Mouse (Mus musculus) lung, postnatal 10 days (tissue): ENCODE results near the gene Abtb2.

Experiments used
- DNase-seq: peaks from one replicate; pipeline ENCODE4 v3.0.0; 2021

Abtb2 gene

DNA sequence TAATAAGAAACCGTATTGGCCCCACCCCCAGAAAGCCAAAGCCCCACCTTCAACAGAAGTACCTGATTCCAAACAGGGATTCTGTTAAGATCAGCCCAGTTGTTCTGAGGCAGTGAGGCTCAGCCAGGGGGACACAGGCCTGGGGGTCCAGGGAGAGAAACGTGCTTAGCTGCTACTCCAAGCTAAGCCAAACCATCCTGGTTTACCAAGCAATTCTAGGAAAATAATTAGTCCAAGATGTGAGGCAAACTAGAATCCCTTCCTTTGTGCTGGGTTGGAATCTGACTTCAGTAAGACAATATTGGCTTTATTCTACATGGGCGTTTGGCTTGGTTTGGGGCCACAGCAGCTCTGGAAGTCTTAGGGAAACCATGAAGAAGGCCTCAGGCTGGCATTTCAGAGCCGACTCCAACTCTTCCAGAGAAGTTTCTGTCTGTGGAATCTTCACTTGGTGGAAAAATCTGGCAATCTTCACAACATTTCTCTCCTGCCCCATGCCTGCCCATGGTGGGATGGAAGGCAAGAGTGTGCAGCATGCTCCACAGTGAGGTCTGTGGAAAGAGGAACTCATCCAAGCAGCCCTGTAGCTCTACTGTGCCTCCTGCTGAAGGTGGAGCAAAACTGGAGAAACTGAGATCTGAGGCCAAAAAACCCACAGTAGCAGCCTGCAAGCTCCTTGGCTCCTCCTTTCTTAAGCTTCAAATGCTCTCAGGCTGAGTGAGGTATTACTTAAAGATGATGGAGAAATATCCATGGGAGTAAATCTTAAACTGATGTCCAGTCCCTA lies 128.9 kb downstream of the Abtb2 start:
- no peak for DNase-seq

DNA sequence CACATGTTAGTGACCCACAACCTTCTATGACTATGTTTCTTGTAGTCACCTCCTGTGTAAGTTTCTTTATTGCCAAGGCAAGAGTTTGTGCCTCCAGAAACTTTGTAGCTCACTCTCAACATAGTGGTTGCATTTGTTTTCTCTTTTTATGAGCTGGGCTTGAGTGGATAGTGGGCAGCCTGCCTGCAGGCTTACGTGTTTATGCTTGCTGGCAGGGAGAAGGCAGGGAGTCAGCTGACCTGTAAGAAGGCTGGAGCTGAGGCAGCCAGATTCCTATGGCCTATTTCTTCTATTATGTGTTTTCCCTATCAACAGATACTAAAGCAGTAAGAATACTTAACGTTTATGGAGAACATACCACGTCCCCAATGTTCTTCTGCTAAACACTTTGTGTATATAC lies 130.1 kb downstream of the Abtb2 start:
- DNase-seq: peak; percentile 77

DNA sequence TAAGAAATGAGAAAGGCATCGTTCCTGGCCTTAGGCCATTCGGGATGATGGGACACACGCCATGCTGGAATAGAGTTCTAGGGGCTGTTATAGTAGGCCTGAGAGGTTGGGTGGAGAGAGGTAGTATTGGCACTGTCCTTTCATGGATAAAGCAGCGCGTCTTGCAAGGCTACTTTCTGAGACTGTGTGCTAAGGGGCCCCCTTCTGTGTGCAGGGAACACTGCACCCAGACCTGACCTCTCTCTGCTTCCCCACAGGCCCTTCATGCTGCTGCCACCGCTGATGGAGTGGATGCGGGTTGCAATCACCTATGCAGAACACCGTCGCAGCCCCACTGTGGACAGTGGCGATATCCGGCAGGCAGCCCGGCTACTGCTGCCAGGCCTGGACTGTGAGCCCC lies 134.4 kb downstream of the Abtb2 start:
- DNase-seq: no peak

DNA sequence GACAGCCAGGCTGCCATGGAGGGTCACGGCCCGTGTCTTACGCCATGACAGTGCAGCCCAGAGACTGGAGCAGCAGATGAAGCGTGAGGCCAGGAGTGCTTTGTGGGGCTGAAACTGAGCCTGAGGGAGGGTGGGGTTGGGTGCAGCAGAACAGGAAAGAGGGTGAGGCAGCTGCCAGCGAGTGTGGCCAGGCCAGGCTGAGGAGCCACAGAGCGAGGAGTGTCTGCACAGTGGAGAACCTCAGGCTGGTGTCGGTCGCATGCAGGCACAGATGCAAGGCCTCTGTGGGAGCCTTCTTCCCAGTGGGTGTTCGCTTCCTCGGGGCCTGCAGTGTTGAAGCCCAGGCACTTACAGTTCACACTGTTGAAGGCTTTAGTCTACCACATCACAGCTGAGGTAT lies 137.2 kb downstream of the Abtb2 start:
- no peak for DNase-seq

DNA sequence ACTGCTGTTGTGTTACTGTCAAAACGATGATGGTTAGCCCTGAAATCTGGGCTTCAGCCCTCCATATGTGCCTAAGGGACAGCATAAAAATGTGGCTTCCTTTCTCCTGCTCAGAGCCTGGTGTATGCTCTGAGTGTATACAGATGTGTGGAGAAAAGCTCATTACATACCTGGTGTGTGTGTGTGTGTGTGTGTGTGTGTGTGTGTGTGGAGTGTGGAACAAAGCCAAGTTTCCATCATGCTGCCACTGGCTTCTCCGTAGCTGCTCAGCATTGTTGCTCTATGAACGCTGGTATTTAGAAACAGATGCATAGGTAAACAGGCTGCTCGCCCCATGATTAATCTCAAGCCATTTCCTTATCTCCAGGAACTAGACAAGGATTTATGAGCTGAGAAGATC lies 137.8 kb downstream of the Abtb2 start:
- DNase-seq: no peak

DNA sequence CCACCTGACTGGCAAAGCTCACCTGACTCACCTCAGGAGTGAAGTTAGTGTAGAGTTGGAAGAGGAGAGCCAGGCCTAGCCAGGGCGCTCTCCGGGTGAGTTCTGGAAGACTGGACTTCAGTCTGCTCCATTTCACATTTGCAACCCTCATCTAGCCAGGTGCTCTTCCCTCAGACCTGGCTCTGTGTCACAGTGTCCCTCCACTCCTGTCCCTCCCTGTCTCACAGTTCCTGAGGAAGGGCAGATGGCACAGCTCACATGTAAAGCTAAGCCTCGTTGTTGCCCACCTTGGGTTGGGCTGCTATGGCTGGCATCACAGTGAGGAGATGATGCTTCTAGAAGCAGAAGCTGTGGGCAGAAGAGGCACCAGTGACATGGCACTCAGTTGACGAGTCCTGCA lies 139.7 kb downstream of the Abtb2 start:
- DNase-seq: no peak

DNA sequence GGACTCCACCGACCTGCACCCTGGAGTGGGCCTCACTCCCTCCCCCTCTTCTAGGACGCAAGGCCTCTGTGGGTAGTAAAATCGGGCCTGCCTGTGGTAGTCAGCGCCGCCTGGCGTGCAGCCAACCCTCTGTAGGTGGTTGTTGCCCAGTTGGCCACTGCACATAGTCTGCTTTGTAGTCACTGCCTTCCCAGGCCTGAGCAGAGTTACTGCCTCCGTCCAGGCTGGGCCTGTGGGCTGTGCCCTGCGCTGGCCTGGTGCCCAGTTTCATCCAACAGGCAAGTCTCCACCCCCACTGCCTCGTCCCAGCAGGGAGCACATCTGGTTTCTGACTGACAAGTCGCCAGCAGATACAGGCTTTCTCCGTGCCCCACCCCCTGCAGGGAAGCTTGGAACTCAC lies 140.1 kb downstream of the Abtb2 start:
- peak; percentile 70 for DNase-seq

DNA sequence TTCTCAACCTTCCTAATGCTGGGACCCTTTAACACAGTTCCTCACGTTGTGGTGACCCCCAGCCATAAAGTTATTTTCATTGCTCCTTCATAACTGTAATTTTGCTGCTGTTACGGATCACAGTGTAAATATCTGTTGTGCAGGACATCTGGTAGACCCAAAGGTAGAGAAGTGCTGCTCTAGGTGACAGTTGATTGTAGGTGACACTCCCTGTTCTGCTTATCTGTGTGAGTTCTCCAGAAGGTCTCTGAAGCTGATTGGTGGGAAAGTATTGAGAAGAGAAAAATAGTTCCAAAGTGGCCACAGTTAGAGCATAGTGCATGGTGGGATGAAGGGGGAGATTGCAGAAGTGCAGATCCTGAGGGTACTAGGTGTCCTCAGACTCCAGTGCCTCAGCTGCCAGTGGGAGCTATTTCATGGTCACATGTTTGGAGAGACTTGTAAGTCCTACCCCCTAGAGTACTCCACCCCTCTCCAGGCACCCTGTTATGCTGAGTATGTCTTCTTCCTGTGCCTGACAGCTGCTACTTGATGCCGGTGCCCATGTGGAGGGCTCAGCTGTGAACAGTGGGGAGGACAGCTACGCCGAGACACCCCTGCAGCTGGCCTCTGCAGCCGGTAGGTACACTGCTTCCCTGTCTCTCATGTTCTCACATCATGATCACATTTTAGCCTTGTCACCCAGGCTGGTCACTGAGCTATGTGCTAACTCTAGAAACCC lies 141.1 kb downstream of the Abtb2 start:
- peak; percentile 19 for DNase-seq

DNA sequence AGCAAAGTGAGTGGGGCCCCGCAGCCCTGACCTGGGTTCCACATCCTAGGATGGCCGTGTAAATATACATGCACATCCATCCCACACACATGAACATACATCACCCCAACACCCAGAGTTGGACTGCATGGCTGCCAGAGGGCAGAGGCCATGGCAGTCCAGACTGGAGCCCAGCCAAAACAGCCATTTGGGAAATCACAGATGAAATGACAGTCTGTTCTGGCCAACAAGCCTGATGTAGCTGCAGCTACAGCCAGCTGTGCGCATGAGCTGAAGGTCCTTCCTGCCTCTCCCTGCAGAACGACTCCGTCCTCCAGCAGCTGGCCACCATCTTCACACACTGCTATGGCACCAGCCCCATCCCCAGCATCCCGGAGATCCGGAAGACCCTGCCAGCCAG lies 144.7 kb downstream of the Abtb2 start:
- peak; percentile 83 for DNase-seq

DNA sequence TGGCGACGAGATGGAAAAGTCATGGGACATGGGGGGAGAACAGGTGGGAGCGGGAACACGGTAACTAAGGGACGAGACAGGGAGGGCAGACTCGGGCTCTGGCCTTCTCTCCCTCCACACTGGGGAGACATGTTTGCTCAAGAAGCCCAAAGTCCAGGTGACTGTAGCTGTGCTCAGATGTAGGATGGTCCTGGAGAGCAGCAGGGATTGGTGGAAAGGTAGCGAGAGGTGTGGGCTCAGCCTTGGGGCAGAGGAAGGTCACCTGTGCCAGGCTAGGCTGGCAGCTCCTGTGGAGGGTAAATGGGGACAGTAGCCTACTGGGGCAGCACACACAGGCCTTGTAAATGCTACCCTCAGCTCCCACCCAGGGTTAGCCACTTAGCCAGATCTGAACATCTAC lies 147.7 kb downstream of the Abtb2 start:
- no peak for DNase-seq

DNA sequence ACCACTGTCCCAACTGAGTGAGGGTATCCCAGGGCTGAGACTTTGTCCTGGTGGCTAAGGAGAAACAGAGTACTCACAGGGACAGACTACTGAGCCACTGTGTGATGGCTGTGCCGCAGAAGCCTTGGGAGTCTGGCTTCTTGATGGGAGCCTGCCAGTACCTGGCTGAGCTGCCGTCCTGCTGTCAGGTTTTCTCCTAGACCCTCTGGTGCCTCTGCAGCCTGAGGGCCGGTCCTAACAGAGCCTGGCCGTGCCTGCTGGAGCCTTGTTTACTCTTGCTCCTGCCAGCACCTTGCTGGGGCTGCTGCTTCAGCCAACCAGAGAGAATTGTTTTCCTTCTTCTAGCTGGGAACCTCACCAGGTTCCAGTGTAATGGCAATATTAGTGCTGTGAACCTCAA lies 148.3 kb downstream of the Abtb2 start:
- no peak for DNase-seq

DNA sequence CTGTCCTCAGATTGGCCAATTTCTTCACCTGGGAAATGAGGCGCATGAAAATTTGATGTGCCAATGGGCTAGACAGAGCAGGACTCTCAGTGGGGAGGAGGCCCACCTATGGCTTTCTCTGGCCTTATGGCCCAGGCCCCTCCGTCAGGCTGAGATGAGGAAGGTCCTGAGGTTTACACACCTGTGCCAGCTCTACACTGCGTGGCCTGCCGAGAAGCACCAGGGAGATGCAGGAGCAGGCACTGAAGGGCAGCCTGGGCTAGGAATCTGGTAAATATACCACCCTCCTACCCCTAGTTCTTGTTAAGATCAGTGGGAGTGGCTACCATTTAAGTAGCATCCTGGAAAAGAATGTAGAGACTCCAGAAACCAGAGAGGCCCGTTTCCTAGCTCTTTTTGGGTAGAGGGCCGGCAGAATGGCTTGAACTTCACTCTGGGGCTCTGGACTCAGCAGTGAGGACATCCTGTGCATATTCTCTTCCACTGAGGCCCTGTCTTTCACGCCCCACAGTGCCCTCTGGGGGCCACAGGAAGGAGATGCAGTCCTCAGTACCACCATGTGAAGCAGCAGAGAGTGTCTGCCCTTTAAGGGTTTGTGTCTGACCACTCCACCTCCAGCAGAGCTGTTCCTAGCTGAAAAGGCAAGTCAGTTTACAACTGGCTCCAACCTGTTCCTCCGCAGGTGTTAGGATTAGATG lies 152.6 kb downstream of the Abtb2 start:
- peak; percentile 83 for DNase-seq

DNA sequence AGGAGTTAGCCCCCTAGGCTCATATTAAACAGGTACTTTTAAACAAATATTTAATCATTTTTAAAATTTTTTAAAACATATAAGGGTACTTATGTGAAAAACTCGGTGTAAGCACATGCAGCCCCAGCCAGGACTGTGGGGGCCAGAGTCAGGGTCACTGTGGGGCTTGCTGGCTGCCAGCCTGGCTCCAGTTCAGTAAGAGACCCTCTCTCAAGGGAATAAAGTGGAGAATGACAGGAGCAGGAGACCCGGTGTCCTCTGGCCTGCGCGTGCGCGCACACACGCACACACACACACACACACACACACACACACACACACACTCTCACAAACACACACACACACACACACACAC lies 153.2 kb downstream of the Abtb2 start:
- no peak for DNase-seq

DNA sequence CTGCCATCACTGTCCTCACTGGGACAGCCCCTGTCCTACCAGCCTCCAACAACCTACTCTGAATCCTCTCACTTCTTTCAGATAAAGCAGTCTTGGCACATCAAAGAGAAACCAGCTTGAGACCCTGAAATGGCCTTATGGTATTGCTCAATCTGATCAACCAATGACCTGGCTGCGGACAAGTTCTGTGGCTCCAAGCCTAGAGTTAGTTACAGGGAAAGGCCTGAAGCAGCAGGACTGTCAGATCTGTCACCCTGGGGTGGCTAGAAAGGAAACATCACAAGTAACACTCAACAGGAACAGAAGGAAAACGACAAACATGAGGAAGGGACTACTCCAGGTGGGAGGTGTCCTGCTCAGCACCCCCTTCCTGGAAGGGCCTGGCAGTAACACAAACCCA lies 158.4 kb downstream of the Abtb2 start:
- peak; percentile 23 for DNase-seq

DNA sequence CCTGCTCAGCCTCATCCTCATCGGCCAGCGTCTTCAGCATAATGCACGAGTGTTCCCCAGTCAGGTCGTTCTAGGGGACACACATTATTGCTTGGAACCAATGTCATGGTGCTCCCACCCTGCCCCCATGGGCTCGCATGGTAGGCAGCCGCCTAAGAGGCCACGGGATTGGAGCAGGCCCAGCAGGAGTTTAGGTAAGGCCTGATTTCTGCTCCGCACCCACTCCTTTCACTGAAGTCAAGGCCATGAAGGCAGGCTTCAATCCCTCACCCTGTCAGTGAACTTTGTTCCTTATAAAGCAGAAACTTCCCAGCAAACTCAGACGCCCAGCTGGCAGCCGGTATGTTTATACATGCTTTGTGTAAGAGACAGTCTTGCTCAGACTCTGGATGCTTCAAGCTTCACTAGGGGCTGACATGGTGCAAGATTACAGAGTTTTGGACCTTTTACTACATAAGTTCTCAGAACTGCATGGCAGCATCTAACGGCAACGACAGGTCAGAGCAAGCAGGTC lies 162.0 kb downstream of the Abtb2 start:
- DNase-seq: peak; percentile 55

DNA sequence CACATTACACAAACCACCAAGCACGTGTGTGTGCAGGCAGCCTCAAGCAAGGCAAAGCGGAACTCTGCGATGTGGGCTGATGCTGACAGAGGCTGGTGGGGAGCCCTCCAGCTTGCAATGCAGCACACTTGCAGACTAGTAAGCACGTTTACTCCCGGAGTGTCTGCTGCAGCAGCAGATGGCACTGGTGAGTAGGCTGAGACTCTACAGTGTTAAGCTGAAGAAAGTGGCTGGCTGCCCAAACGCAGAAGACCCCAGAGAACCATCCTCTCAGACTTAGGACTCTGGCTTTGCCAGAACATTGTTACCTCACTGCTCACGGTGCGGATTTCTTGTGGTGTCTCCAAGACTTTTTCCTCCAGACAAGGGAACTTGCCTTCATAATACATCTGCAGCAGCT lies 164.9 kb downstream of the Abtb2 start:
- no peak for DNase-seq

DNA sequence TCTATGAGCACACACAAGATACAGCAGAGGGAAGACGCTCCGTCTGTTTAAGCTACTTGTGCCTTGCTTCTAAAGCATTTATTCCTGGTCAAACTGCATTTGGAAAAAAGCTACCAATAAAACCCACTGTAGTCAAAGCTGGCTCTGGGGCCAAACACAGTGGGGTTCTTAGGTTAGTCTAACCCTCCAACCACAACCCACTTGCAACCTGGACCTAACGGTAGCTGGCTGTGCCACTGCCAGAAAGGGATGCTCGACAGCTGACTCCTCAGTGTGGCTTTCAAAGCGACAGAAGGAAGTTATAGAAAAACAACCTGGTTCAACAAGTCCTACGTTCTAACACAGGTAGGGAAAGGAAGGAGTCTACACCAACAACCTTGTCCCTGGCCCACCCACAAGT lies 165.3 kb downstream of the Abtb2 start:
- DNase-seq: no peak

DNA sequence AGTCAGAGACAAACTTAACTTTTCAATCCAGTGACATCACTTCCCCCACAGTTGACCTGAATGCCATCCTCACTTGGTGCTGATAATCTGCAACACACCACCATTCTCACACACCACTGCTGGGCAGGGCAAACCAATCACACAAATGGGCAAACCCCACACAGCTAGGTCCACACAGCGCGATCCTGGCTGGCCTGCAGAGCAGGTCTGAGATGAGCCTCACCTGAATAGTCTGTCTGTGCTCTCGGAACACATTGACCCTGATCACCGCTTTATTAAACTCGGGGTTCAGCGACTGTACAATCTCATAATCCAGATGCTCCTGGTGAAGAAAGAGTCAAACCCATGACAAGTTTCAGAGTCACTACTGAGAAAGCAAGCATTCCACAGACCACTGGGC lies 176.7 kb downstream of the Abtb2 start:
- DNase-seq: no peak

DNA sequence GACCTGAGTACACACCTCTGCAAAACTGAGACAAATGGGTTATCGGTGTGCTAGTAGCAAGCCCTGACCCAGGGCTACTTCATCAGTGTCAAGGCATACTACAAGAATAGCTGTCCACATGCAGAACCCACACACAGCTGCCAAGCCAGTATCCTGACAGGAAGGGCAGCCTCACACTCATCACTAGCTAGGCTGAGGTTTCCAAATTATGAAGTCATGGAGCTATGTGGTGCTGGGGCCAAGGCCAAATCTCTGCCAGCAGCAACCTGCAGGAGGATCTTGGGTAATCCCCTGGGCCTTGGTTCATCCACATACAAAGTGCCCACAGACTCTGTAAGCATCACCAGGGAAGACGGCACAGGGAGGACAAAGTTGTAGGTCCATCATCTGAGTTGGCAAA lies 177.4 kb downstream of the Abtb2 start:
- peak; percentile 5 for DNase-seq

DNA sequence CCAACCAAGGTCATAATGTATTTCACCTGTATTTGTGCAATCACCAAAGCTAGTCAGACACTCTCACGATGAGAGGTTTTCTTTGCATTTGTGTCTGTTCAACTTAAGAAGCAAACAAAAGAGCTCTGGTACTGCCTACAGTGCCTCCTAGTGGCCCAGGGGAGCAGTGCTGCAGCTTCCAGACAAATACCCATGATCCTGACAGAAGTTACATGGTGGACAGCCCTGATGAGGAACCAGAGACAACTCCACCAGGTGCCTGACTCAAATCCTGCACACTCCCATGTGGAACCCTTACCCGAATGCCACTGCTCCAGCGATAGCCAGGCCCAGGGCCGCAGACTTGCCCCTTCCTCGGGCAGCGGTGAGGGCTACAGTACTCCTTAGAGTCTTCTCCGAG lies 177.9 kb downstream of the Abtb2 start:
- DNase-seq: peak; percentile 76

DNA sequence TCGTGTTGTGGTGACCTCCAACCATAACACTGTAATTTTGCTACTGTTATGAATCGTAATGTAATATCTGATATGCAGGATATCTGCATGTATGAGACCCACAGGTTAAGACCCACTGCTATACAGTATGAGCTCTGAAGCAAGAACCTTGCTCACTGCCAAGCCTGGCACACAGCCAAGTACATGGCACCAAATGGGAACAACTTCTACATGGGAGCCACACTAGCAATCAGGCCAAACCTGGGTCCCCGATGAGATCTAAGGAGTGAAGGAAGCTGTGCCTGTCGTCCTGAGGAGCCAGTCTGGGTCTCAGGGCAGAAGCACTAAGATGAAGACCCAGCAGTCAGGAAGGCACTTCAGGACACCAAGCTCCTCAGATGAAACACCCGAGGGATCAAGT lies 179.4 kb downstream of the Abtb2 start:
- no peak for DNase-seq

DNA sequence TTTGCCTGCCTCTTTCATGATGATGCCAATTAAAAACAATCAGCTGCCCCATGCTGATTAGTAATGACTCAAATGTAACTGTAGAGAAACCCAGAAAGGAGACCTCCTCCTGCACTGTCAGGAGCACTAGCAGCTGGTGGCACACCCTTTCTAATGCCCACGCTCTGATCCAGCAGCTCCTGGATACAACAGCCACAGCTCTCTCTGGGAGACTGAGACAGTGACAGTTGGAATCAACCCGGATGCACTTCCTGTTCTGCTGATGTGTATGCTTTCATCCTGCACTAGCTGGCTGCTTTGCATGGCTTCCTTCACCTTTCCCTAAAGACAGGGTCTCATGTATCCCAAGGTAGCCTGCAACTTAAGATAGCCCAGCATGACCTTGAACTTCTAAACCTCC lies 180.0 kb downstream of the Abtb2 start:
- no peak for DNase-seq

DNA sequence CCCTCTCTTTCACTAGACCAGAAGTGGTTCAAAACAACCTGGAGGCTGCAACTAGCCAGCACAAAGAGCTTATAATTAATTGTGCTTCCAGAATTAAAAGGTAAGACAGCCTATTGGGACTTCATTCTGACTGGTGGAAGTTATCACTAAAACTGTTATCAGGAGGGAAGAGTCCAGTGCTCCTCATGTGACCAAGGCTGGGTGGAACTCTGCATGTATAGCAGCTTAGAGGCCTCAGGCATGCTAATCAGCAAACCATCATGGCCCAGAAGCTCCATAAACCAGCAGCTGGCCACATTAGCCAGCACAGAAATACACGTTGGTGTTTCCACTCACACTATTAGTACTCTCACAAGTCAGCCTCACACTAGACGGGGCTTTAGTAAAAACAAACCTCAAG lies 180.7 kb downstream of the Abtb2 start:
- DNase-seq: no peak

DNA sequence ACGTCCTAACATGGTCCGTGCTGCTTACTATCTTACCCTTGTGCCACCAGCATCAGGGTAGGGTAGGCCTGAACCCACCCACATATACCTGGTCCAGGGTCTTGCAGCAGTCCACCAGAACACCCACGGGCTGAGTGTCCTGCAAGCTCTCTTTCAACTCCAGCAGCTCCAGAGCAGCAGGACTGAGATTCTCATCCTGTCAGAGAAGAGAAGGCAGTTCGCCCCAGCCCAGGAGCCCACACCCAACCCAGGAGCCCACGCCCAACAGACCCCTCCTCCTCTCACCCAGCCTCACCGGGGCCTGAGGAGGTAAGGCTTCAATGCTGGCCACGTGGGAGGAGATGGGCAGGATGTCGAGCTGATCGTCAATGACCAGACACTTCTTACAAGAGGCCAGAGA lies 181.8 kb downstream of the Abtb2 start:
- DNase-seq: no peak
